Mouse (Mus musculus) 3T3-L1 (cell line): ENCODE data around the gene Gm20538.

Source experiments
- DNase-seq: peaks from one replicate; pipeline ENCODE4 v3.0.0-alpha.2; 2015; ENCODE audit warnings: low read depth, low spot score

The Gm20538 gene

DNA sequence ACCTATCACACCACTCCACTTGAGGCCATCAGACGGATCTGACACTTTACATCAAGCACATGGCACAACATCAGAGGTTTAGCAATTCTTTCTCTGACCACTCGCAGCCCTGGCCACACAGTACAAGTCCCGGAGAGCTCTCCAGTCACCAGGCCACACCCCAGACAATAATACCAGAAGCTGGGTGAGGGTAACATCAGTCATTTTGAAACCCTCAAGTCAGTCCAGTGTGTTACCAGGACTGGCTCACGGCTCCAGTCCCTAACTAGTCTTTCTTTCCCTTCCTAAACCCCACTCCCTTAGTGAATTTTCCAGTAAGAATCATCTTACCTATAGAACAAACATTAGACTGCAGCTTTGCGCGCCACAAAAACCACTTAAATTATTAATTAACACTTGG, 22.6 kb downstream of the Gm20538 start:
- no peak for DNase-seq

DNA sequence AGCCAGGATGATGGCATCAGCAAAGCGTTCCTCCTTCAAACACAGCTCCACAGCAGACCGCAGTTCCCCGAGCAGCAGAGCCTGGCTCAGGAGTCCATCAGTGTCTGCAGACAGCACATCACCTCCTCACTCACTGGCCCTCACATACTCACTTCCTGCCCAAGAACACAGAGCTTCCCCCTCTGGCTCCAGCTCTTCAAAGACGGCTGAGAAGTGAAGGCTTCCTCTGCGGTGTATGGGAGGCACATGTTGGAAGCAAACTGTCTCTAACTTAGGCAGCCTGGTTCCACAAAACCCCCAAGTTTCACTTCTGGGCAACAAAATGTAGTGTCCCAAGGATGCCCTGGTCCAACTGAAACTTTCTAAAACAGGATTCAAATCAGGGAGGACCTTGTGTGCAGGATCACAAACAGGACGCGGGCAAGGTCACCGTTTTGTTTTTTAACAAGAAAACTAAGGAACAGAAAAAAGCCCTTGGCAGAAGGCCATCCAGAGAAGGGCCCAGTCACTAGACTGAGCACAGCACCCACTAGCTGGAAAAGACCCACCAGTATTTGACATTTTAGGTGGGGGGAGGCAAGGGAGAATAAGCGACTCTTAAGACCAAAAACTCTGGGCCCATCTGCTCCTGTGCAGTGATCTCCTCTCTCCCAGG, 27.0 kb downstream of the Gm20538 start:
- no peak for DNase-seq

DNA sequence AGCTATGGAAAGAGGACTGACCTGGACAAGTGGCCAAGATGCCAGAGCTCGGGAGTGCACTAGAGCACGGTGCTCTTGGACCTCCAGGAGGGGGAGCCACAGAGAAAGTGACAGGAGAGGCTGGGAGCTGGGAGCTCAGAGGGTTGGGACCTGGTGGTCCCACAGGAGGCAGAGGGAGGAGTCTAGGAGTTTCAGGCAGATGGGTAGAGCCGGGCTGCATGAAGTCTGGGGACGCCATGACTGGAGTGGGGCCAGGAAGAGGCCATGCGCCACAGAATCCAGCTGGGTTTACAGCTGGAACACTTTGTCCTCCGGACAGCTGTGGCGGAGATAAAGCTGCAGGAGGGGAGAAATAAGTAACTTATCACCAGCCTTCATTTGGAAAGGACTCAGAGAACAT, 33.5 kb downstream of the Gm20538 start:
- peak; percentile 24 for DNase-seq

DNA sequence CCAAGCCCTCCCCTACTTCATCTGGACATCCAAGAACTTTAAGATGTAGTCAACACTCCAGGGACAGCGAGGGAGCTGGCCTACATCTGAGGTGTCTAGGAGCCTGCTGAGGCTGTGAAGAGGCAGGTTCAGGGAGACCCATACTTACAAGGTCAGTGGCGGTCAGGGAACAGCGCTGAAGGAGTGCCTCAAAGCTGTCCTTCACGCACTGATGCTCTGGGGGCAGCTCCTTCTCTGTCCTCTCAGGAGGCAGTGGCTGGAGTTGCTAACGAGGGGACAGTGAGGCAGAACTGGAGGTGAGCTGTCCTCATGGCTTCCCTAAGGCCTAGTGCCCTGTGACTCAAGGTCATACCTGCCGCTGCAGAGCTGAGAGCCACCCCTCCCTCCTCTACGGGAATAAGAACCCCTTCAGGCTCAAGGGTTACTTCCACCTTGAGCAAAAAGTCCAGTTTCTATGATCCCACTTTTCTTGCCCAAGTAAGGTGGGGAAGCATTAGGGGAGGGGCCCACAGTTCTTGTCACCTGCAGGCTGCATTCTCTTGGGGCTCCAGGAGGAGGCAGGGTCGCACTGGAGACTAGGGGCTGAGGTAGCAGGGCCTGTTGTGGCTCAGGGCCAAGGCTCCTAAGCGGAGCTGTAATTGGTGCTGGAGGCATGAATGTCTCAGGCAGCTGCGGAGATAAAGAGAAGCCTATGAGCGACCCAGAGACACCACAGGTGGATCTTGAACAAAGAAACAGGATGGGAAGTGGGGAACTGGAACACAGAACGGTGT, 34.4 kb downstream of the Gm20538 start:
- no peak for DNase-seq

DNA sequence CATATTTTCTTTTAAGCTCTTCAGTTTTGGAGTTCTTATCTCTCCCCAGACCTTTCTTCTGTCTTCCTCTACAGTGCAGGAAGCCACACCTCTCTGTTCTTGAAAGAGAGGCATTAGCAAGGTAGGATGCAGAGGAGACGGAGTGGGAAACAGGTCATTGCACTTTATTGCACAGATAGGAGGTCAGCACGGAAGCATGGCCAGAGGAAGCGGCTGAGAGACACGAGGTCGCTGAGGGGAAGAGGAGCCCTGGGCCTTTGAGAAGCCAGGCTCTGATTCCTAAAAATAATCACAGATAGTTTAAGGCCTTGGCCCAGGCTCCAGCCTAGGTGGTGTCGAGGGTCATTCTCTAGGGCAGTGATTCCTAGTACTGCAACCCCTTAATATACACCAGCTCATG, 36.9 kb downstream of the Gm20538 start:
- no peak for DNase-seq

DNA sequence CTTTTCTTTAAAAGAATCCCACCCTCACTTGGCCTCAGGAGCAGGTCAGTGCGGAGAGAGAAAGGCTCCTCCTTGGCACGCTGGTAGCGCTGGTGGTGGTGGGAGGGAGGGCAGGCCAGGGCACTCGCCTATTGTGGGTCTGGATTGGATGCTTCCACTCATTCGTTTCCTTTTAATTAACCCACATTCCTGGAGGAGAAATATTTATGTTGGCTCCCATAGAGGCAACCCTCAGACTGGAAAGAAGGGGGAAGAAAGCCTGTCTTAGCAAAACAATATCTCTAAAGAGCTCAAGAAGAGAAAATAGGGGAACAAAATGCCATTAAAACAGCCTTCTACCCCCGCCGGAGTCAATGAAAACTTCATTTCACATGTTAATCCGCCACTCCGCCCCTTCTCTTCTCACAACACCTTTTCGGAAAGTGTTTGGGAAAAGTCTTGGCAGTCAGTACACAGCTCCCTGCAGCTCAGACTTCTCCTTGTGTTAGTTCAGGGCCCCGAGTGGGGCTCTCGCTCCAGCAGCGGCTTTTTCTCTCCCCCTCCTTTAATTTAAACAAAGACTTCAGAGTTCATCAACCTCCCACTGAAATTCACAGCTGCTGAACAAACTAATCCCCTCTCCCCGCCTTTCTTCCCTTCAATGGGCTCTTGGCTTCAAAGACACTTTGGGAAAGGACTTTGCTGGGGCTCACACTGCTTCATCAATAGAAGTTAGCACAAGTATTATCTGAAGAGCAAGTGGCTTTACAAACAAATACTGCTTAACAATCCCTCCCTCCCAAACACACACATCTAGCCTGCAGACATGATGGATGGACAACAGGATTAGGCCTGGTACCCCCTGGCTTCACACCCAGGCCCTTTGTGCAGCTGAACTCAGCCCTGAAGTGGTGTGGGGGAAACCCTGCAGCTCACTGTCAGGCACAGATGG, 37.8 kb downstream of the Gm20538 start:
- no peak for DNase-seq

DNA sequence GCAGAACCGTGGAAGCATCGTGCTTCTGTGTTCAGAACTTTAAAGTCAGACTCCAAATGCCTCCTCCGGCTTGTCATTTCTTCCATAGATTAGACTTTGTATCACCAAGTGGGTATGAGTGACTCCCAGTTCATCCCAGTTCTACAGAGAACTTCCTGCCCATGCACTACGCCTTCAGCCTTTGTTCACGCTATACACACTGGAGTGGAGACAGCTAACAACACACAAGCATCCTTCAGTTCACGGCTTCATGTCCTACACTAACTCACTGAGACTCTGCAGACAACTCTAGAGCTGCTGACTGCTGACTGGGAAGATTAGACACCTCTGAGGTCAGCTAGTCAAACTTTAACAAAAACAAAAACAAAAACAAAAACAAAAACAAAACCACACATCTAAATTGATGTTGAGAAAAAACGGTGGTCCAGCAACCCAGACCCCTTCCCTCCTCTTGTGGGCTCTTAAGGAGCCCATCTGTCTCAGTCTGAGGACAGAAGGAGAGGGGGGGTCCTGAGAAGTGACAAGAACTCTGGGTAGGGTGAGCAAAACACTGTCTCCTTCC, 38.6 kb downstream of the Gm20538 start:
- no peak for DNase-seq

DNA sequence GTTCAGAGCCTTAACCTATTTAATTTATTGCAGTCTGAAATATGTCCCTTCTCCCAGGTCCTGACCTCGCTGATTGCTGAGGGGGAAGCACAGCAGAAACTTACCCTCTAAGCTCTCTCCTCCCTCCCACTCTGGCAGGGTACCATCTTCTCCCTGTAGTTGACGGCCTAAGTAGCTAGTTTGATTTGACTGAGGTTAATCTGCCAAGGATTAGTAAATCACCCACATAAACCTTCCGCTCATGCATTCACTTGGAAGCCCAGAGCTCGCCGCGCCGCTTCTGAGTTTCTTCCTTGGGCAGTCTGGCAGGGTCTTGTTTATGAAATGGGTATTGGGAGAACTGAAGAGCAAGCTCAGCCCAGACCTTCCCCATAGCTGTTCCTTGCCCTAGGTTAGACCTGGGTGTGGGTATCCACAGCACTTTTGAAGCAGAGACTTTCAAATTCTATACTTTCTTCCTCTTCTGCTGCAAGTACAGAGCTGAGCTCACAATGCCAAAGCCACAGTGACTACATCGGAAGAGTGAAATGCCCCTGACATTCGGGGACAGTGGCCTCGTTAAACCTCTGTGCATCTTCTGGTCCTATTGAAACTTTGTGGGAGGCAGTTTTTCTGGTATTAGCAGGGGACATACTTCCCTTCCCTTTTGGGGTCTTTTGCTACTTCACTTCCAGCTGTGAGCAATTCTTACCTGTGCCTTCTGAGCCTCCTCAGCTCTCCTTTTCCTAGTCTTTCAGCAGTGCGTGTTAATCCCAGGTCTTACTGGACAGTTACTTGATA, 39.4 kb downstream of the Gm20538 start:
- no peak for DNase-seq

DNA sequence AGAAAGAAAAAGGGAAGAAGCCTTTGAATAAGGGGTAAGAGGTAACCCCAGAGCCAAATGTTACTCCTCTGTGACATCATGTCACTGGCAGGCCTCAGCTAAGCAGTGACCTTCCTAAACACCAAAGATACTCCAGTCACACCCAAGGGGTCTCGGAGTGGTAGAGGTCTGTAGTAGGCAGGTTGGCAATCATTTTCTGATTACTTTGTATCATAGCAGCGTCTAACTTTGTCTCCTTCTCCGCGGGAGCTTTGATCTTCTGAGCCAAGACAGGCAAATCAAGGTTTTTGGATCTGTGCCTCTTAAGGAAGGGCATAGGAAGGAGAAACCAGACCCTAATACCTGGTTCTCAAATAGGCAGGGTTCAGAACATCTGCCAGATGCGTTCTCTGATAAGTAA, 40.0 kb downstream of the Gm20538 start:
- no peak for DNase-seq

DNA sequence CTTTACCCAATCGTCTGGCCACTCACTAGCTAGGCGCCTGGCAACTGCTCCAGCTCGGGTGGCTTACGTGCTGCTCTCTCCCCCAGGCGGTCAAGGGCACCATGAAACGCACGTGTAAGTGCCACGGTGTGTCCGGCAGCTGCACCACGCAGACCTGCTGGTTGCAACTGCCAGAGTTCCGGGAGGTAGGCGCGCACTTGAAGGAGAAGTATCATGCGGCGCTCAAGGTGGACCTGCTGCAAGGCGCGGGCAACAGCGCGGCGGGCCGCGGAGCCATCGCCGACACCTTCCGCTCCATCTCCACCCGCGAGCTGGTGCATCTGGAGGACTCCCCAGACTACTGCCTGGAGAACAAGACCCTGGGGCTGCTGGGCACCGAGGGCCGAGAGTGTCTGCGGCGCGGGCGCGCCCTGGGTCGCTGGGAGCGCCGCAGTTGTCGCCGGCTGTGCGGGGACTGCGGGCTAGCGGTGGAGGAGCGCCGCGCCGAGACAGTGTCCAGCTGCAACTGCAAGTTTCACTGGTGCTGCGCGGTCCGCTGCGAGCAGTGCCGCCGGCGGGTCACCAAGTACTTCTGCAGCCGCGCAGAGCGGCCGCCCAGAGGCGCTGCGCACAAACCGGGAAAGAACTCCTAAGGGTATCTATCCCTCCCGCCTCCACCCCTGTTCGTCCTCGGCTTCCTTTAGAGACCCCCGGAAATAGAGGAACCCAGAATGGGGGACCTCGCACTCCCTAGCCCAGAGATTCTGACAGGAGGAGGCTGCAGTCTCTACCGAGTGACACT, 41.0 kb downstream of the Gm20538 start:
- no peak for DNase-seq

DNA sequence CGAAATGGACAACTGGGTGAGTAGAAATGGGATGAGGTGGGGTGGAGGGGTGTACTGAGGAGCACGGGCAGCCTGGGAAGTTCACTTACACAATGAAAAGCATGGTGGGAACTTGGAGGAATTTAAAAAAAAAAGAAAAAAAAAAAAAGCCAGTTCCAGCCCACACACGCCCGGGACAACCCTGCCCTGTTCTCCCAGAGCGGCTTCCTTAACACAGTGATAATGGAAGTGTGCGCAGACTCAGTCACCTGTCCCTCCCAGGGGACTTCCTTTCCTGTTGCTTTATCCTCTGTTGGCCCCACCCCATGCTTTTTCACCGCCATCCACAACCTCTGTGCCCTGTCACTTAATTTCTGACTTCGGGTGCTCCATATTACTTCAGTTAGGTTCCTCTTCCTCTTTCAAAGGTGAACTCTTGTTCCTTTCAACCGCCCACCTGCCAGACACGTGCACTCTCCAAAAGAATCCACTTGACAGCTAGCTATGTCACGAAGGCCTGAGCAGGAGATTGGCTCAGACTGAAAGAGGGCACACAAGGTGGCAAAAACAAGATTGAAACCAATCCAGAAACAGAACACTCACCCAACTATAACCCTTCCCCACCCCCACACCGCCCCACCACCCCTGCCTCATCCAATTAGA, 42.0 kb downstream of the Gm20538 start:
- no peak for DNase-seq

DNA sequence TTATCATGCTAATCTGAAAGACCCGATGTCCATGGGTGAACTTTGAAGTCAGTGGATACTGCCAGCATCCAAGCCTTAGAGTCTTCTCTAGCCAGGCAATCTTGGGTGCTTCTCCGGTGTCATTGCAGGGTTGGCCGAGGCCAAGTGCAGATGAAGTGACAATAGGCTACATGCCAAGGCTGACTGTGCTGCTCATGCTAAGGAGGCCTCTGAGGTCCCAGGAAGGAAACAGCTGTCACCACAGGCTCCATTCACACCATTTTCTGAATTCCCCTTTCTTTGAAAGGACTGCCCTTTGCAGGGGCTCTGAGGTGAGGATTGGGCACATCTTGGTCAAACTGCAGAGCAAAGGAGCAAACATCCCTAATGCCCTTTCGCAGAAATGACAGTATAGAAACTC, 49.9 kb downstream of the Gm20538 start:
- DNase-seq = no peak

DNA sequence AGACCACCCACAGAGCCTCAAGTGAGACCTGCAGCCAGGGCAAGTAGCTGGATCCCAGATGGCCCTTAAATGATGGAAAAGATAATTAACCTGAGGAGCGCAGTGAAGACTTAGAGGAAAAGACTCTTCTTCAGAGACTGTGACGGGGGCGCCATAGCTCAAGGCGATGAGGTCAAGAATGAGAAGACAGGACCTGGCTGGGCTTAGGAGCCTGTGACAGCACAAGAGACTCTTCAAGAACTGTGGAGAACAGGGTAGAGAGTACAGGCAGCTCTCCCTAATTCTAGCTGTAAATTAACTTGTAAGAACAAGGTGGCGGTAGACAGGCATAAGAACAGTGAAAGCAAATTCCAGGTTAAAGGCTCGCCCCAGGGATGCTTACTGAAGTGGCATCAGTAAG, 50.7 kb downstream of the Gm20538 start:
- no peak for DNase-seq

DNA sequence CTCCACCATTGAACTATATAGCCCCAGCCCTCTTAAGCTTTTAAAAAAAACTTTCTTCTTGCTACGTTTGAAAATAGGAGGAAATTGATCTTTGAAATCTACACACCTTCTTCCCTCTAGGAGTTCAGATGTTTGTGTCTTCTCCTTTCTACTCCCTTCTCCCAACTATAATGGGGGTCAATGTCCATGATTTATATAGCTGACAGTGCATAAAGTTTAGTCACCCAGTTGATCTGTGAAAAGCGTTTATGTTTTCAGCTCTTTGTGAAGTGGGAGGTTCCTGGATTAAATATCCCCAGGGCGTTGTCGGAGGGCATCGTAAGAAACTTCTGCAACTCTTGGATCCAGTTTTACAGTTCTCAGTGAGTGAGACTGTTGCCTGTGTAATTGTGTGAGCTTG, 52.4 kb downstream of the Gm20538 start:
- DNase-seq = no peak

DNA sequence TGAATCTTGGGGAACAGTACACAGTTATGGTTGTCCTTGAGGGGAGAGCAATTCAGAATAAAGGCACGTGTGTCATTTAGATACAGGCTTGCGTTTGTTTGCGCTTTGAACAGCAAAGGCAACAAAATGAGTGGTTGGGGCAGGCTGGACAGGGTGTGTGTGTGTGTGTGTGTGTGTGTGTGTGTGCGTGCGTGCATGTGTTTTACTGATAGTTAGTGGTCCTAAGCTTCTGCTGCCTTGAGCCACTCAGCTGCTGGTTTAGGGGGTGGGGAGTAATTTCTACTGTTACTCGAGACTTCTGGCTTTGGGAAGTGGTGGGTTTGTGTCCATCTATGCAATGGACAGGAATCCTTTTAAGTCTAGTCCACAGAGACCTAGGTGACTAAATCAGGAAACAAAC, 53.7 kb downstream of the Gm20538 start:
- no peak for DNase-seq

DNA sequence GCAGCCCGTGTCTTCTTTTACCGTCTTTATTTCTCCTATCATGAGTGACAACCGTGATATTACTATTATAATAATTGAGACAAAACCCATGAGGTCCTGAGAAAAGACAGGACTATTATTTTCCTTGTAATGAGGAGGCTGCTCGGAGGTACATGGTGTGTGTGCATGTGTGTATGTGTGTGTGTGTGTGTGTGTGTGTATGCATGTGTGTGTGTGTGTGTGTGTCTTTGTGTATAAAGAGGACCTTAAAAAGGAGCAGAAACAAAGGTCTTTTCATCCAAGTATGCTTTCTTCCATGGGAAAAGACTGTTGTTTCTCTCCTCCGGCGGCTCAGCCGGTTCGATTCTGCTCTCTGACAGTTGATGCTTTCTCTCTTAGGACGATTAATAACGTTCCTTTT, 55.7 kb downstream of the Gm20538 start:
- no peak for DNase-seq

DNA sequence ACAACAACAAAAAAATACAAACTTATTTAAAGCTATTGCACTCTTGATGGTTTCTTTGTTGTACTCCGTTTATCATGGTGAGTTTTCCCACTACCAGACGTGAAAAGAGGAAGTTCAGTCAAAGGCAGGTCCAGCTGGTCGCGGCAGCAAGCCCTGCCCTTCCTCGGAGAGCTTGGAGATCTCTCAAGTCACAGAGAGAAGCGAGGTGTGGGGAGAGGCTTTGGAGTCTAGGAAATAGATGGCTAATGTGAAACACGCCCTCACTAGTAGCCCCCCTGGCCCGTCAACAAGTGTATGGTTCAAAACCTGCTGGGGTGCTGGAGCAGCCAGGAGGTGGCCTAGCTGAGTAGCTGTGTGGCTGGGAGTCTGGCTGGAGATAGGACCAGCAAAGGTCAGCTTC, 56.1 kb downstream of the Gm20538 start:
- no peak for DNase-seq
